Mouse (Mus musculus) kidney, adult 2 months (tissue): ENCODE measurements around the gene Gpatch11.

Experiments used
- CTCF ChIP-seq: fragments of 200-500 bp; conservative IDR thresholded peaks from 2 replicates; pipeline ENCODE4 v1.5.1; 2011; ENCODE audit warnings: low read depth, mild to moderate bottlenecking, control low read depth, low read length, moderate library complexity, mixed read lengths; ENCODE audit not compliant: insufficient read depth, insufficient read length
- POLR2A ChIP-seq: fragments of 200-500 bp; IDR thresholded peaks from one replicate; pipeline ENCODE4 v1.6.1; 2011; ENCODE audit warnings: low read depth, low read length, control low read depth

DNA sequence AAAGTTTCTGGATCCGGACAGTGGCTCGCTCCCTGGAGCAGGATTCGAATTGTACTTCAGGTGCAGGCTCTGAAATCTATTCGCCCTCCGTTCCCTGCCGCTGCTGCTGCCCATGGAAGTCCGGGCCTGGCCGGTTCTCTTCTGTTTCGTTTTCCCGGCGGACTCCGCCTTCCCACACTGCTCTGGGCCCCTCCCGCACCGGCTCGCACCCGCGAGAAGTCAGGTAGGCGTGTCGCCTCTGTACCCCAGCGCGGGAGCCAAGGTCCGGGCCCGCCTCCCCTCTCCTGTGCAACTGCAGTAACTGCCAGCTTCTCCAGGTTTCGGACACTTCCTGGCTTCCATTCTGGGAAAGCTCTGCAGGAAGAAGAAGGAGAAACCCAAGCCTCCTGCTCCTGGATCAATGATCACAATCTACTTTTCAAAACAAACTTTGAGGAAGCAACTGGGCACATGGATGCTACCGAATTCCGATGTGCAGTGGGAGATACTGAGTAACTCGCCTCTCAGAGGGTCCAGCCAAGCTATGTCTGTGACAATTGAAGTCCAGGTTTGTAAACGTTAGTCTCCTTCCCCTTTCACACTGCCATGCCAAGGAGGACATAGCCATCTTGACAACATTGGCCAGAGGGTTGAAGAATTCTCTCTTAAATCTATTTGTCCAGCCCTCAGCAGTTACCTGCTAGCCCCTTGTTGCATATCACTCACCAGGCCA lies 47.2 kb downstream of the Gpatch11 start, which contains the start of gene Eif2ak2:
- TF ChIP-seq POLR2A = peak; percentile 40
- TF ChIP-seq CTCF = no peak
